Mouse (Mus musculus) bone marrow macrophage, adult 2 months (primary cell): ENCODE data around the gene Gm364.

Experiments
- CTCF ChIP-seq: IDR thresholded peaks from 2 replicates; pipeline ENCODE4 v1.5.1; 2012; ENCODE audit warnings: low read depth, mild to moderate bottlenecking, low read length, moderate library complexity
- POLR2A ChIP-seq: IDR thresholded peaks from 2 replicates; pipeline ENCODE4 v1.6.1; 2012; ENCODE audit warnings: mild to moderate bottlenecking, low read depth, low read length, borderline replicate concordance

GRCm38 (mm10) chrX:57403651-57404050 is 5.3 kb upstream of the Gm364 start:
- TF ChIP-seq CTCF (no peak), POLR2A (no peak)
